Mouse (Mus musculus) ZHBTc4 (cell line): ENCODE results near the gene Ak7.
A peak's percentile ranks its signal among the peaks of the same experiment; 100 is the strongest.

Source experiments
- DNase-seq: peaks from one replicate; pipeline ENCODE4 v3.0.0-alpha.2; 2011; ENCODE audit warnings: low read depth, low spot score

Gene Ak7

GRCm38 (mm10) chr12:105705799-105706487 is at the start of gene Ak7:
Ak7 (plus strand) TSS chr12:105705976.
- DNase-seq = peak; percentile 99

- no peak for DNase-seq
Measured at GRCm38 (mm10) chr12:105676274-105676673, 29.5 kb upstream of the Ak7 start.

GRCm38 (mm10) chr12:105678211-105678610 is 27.6 kb upstream of the Ak7 start:
- peak; percentile 50 for DNase-seq

- DNase-seq = no peak
Measured at GRCm38 (mm10) chr12:105678762-105679161, 27.0 kb upstream of the Ak7 start.

GRCm38 (mm10) chr12:105683933-105684901 is 21.6 kb upstream of the Ak7 start, which contains the start of gene Gskip:
Gskip (plus strand) TSS chr12:105684829.
- peak; percentile 78 for DNase-seq

GRCm38 (mm10) chr12:105685001-105685691 is 20.6 kb upstream of the Ak7 start, which contains the start of gene Atg2b:
Atg2b (minus strand) TSS chr12:105685211.
- DNase-seq = peak; percentile 99

- no peak for DNase-seq
Measured at GRCm38 (mm10) chr12:105686791-105687190, 19.0 kb upstream of the Ak7 start.

GRCm38 (mm10) chr12:105687416-105687815 is 18.4 kb upstream of the Ak7 start:
- DNase-seq = no peak

- DNase-seq = no peak
Measured at GRCm38 (mm10) chr12:105688546-105688945, 17.2 kb upstream of the Ak7 start.

GRCm38 (mm10) chr12:105689435-105689834 is 16.3 kb upstream of the Ak7 start:
- no peak for DNase-seq

GRCm38 (mm10) chr12:105694021-105694420 is 11.8 kb upstream of the Ak7 start:
- no peak for DNase-seq

- DNase-seq = peak; percentile 71
Measured at GRCm38 (mm10) chr12:105695848-105696247, 9.9 kb upstream of the Ak7 start.

GRCm38 (mm10) chr12:105697104-105697780 is 8.5 kb upstream of the Ak7 start:
- no peak for DNase-seq

GRCm38 (mm10) chr12:105700433-105700832 is 5.3 kb upstream of the Ak7 start:
- DNase-seq = no peak

GRCm38 (mm10) chr12:105718616-105719015 is 12.8 kb downstream of the Ak7 start:
- DNase-seq = peak; percentile 79

- peak; percentile 79 for DNase-seq
Measured at GRCm38 (mm10) chr12:105720196-105720595, 14.4 kb downstream of the Ak7 start.

GRCm38 (mm10) chr12:105721452-105722132 is 15.8 kb downstream of the Ak7 start:
- no peak for DNase-seq

GRCm38 (mm10) chr12:105722657-105723056 is 16.9 kb downstream of the Ak7 start:
- peak; percentile 77 for DNase-seq

- no peak for DNase-seq
Measured at GRCm38 (mm10) chr12:105724616-105725015, 18.8 kb downstream of the Ak7 start.

- DNase-seq = no peak
Measured at GRCm38 (mm10) chr12:105725736-105726135, 20.0 kb downstream of the Ak7 start.

GRCm38 (mm10) chr12:105727268-105727667 is 21.5 kb downstream of the Ak7 start:
- DNase-seq = no peak
